20 mouse cellular contexts compared by ENCODE assay signal in the genomic region with DNA sequence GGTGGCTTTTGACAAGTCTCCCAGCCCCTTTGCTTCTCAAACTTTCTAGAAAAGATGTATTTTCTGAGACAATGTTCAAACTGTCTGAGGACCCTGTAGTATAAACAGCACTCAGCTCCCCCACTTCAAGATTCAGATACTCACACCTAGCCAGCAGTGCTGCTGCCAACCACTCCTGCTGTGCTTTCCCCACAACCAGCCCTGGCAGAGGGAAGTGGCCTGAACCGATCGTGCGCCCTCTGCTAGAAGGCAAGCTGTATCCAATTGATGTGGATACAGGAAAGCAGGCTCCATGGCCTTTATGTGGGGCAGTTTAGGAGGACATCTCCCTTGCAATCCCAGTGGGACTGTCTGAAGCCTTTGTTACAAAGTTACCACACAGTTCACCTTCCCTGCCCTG.
DNase-seq lines count a peak whose midpoint lies in the region; ATAC-seq lines count a peak whose summit lies in the region.
"Had no signal": no experiment of that assay in that cellular context is flagged by ENCODE, and none has a peak within 500 bp of the region (broad histone marks: within the 10 kb centered on the region; RNA-seq: fewer than 3 reads in every experiment).

No protein-coding gene starts in this region.

- 58% methylated on average over 3 of the region's 3 CpGs for WGBS in heart, embryonic 10.5 days
- WGBS in midbrain, embryonic 11.5 days = 73% methylated on average over 3 of the region's 3 CpGs
- WGBS in midbrain, embryonic 10.5 days = 63% methylated on average over 3 of the region's 3 CpGs

- peaks cover 22% of the 10 kb centered on the region for H3K4me1 ChIP-seq in heart, embryonic 10.5 days
- H3K4me1 ChIP-seq in midbrain, embryonic 11.5 days (ENCODE audit: control insufficient read depth, insufficient read depth, low read length) = no peaks in the 10 kb centered on the region
- no peaks in the 10 kb centered on the region for H3K4me1 ChIP-seq in midbrain, embryonic 10.5 days
- H3K4me1 ChIP-seq: forebrain, embryonic 13.5 days had no signal

- ATAC-seq in midbrain, embryonic 11.5 days (ENCODE audit: low FRiP score) = no peak
- ATAC-seq in granulocyte monocyte progenitor cell, adult 5-6 weeks (replicated peaks; ENCODE audit: poor library complexity, severe bottlenecking) = peak; percentile 46
- 0 out of 2 replicates have a peak, but pooled peaks have one; percentile 11 for ATAC-seq in megakaryocyte progenitor cell, adult 5-6 weeks (replicated peaks; ENCODE audit: poor library complexity)
- ATAC-seq: forebrain, embryonic 13.5 days; hindbrain, postnatal 0 days had no signal

- no peaks in the 10 kb centered on the region for H3K9me3 ChIP-seq in heart, embryonic 10.5 days
- no peaks in the 10 kb centered on the region for H3K9me3 ChIP-seq in midbrain, embryonic 11.5 days (ENCODE audit: control insufficient read depth, low read length)
- H3K9me3 ChIP-seq in midbrain, embryonic 10.5 days (replicated peaks) = no peaks in the 10 kb centered on the region
- H3K9me3 ChIP-seq: embryonic facial prominence, embryonic 13.5 days; forebrain, embryonic 13.5 days; hindbrain, embryonic 13.5 days had no signal

- H3K36me3 ChIP-seq in heart, embryonic 10.5 days = no peaks in the 10 kb centered on the region
- no peaks in the 10 kb centered on the region for H3K36me3 ChIP-seq in midbrain, embryonic 11.5 days (ENCODE audit: control insufficient read depth, insufficient read depth, low read length)
- H3K36me3 ChIP-seq in midbrain, embryonic 10.5 days = no peaks in the 10 kb centered on the region
- H3K36me3 ChIP-seq: embryonic facial prominence, embryonic 13.5 days; hindbrain, embryonic 13.5 days had no signal

- no peak overlapping the region for H3K4me2 ChIP-seq in midbrain, embryonic 11.5 days
- H3K4me2 ChIP-seq: embryonic facial prominence, embryonic 13.5 days; forebrain, embryonic 13.5 days; hindbrain, embryonic 13.5 days had no signal

- DNase-seq in heart, embryonic 10.5 days (ENCODE audit: low spot score) = no peak
- DNase-seq in heart, adult 8-10 months (ENCODE audit: low spot score) = no peak
- DNase-seq in midbrain, embryonic 11.5 days (ENCODE audit: low spot score, missing footprints) = peak; percentile 78
- no peak for DNase-seq in midbrain, embryonic 10.5 days (ENCODE audit: low spot score)
- no peak for DNase-seq in spleen, postnatal 14 days (ENCODE audit: low spot score in 2 of 2)
- DNase-seq: adrenal gland, adult 2 months; adrenal gland, postnatal 25 days; cerebellum, adult 9-10 months; gastrocnemius, adult 2 months; gastrocnemius, postnatal 36 days; heart, adult 2 months; heart, postnatal 10 days; heart, postnatal 4 days; kidney, adult 11 months had no signal

- no peaks in the 10 kb centered on the region for H3K27me3 ChIP-seq in heart, embryonic 10.5 days (ENCODE audit: insufficient read depth, poor library complexity, severe bottlenecking)
- no peaks in the 10 kb centered on the region for H3K27me3 ChIP-seq in midbrain, embryonic 11.5 days (ENCODE audit: control insufficient read depth, insufficient read depth, low read length)
- no peaks in the 10 kb centered on the region for H3K27me3 ChIP-seq in midbrain, embryonic 10.5 days (ENCODE audit: low read depth, poor library complexity, severe bottlenecking)
- H3K27me3 ChIP-seq: embryonic facial prominence, embryonic 13.5 days; forebrain, embryonic 13.5 days; hindbrain, embryonic 13.5 days had no signal

- H3K27ac ChIP-seq in heart, embryonic 10.5 days = peak overlapping the region; percentile 1; the same call in 1 of the 2 replicates
- no peak overlapping the region for H3K27ac ChIP-seq in midbrain, embryonic 11.5 days (ENCODE audit: low read depth, low read length)
- no peak overlapping the region for H3K27ac ChIP-seq in midbrain, embryonic 10.5 days (replicated peaks)
- H3K27ac ChIP-seq: embryonic facial prominence, embryonic 13.5 days; forebrain, embryonic 13.5 days; gastrocnemius, adult 2 months; heart, adult 2 months; hindbrain, embryonic 13.5 days; hindbrain, postnatal 0 days had no signal

- H3K9ac ChIP-seq in midbrain, embryonic 11.5 days (ENCODE audit: low read length) = no peak overlapping the region
- H3K9ac ChIP-seq: embryonic facial prominence, embryonic 13.5 days; forebrain, embryonic 13.5 days; hindbrain, embryonic 13.5 days had no signal

- H3K4me3 ChIP-seq in heart, embryonic 10.5 days = no peak overlapping the region
- no peak overlapping the region for H3K4me3 ChIP-seq in midbrain, embryonic 11.5 days (ENCODE audit: low read depth, low read length)
- H3K4me3 ChIP-seq in midbrain, embryonic 10.5 days = no peak overlapping the region
- H3K4me3 ChIP-seq: embryonic facial prominence, embryonic 13.5 days; forebrain, embryonic 13.5 days; gastrocnemius, adult 2 months; heart, adult 2 months; hindbrain, embryonic 13.5 days had no signal
